Mouse (Mus musculus) hindbrain, embryonic 15.5 days (tissue): Measurements from ENCODE around the gene Fchsd2. TPM values are rescaled to one million over a fixed set of nuclear protein-coding genes. Genes with fewer than 3 reads are reported as not detected.

Source experiments
- ATAC-seq: fragments of 200-750 bp; cut with Nextera tagmentation; 2 replicates; pipeline ENCODE4 v1.8.0; 2017; ENCODE audit warnings: low read depth, moderate number of reproducible peaks, moderate TSS enrichment; ENCODE audit not compliant: low FRiP score
- H3K27ac ChIP-seq: fragments of 300-500 bp; sonication (generic); replicated peaks from 2 replicates; pipeline ENCODE4 v1.5.1; 2015; ENCODE audit warnings: mild to moderate bottlenecking, inconsistent platforms
- H3K27me3 ChIP-seq: fragments of 300-500 bp; sonication (generic); 2 replicates; pipeline ENCODE4 v1.6.1; 2015; ENCODE audit warnings: control low read depth, inconsistent platforms
- H3K36me3 ChIP-seq: fragments of 300-500 bp; sonication (generic); 2 replicates; pipeline ENCODE4 v1.6.1; 2015; ENCODE audit warnings: control low read depth, inconsistent platforms
- H3K4me1 ChIP-seq: fragments of 300-500 bp; sonication (generic); replicated peaks from 2 replicates; pipeline ENCODE4 v1.6.1; 2015; ENCODE audit warnings: control low read depth, inconsistent platforms
- H3K4me2 ChIP-seq: fragments of 300-500 bp; sonication (generic); 2 replicates; pipeline ENCODE4 v1.6.1; 2015; ENCODE audit warnings: moderate library complexity, mild to moderate bottlenecking, inconsistent platforms
- H3K4me3 ChIP-seq: fragments of 300-500 bp; sonication (generic); 2 replicates; pipeline ENCODE4 v1.5.1; 2015; ENCODE audit warnings: mild to moderate bottlenecking, inconsistent platforms
- H3K9ac ChIP-seq: fragments of 300-500 bp; sonication (generic); 2 replicates; pipeline ENCODE4 v1.6.1; 2015; ENCODE audit warnings: inconsistent platforms
- H3K9me3 ChIP-seq: fragments of 300-500 bp; sonication (generic); 2 replicates; pipeline ENCODE4 v1.6.1; 2016; ENCODE audit warnings: control low read depth, inconsistent platforms
- WGBS: fragments of 180-500 bp; shearing (Covaris S2); methylation state at CpG from one replicate; pipeline ENCODE4 v1.1.7; 2015; 5-methylcytosine and 5-hydroxymethylcytosine counted together
- polyA plus RNA-seq: library from polyadenylated mRNA; unstranded; fragments of >200 nt; fragmentation: Nextera tagmentation; extraction: Ambion mirVana; gene quantifications from 2 replicates; pipeline ENCODE4 v1.2.1, GENCODE M21; 2015

Fchsd2 gene
- polyA plus RNA-seq, 1 experiment from 2014 or later, result 40.5 TPM

GRCm38 (mm10) chr7:101324142-101324962, 231.7 kb downstream of the Fchsd2 start:
- H3K9me3 ChIP-seq, result no peaks in the 10 kb centered on the region
- H3K4me1 ChIP-seq, result peaks cover 35% of the 10 kb centered on the region
- no peak overlapping the region for H3K4me3 ChIP-seq
- H3K27me3 ChIP-seq, result peaks cover 10% of the 10 kb centered on the region
- ATAC-seq, result no peak
- H3K4me2 ChIP-seq, result no peak overlapping the region
- 76% methylated on average over 6 of the region's 6 CpGs for WGBS
- no peak overlapping the region for H3K27ac ChIP-seq
- H3K9ac ChIP-seq, result no peak overlapping the region
- H3K36me3 ChIP-seq, result no peaks in the 10 kb centered on the region

- Histone ChIP-seq H3K36me3 (no peaks in the 10 kb centered on the region), H3K4me2 (no peak overlapping the region)
- WGBS, result 85% methylated on average over 5 of the region's 5 CpGs
Measured at GRCm38 (mm10) chr7:101326006-101326405, 233.3 kb downstream of the Fchsd2 start.

GRCm38 (mm10) chr7:101327263-101327662, 234.6 kb downstream of the Fchsd2 start:
- no peak for ATAC-seq
- Histone ChIP-seq H3K9ac (no peak overlapping the region), H3K9me3 (no peaks in the 10 kb centered on the region), H3K4me2 (no peak overlapping the region), H3K36me3 (no peaks in the 10 kb centered on the region), H3K4me3 (no peak overlapping the region), H3K27me3 (peaks cover 2% of the 10 kb centered on the region; the same call in 1 of the 2 replicates), H3K27ac (no peak overlapping the region), H3K4me1 (peaks cover 27% of the 10 kb centered on the region)
- 61% methylated on average over 5 of the region's 5 CpGs for WGBS

More at GRCm38 (mm10) chr7:101326006-101326405, 233.3 kb downstream of the Fchsd2 start:
- H3K9ac ChIP-seq, result no peak overlapping the region
- no peaks in the 10 kb centered on the region for H3K9me3 ChIP-seq
- peaks cover 36% of the 10 kb centered on the region for H3K4me1 ChIP-seq
- peaks cover 5% of the 10 kb centered on the region; the same call in 1 of the 2 replicates for H3K27me3 ChIP-seq
- no peak overlapping the region for H3K4me3 ChIP-seq
- H3K27ac ChIP-seq, result no peak overlapping the region
- ATAC-seq, result no peak

- no peak overlapping the region for H3K4me3 ChIP-seq
- H3K36me3 ChIP-seq, result no peaks in the 10 kb centered on the region
- no peak overlapping the region for H3K9ac ChIP-seq
- no peak overlapping the region for H3K27ac ChIP-seq
- 87% methylated on average over 2 of the region's 2 CpGs for WGBS
- no peak overlapping the region for H3K4me2 ChIP-seq
- no peaks in the 10 kb centered on the region for H3K9me3 ChIP-seq
- no peak for ATAC-seq
- no peaks in the 10 kb centered on the region for H3K27me3 ChIP-seq
- H3K4me1 ChIP-seq, result peaks cover 22% of the 10 kb centered on the region
Measured at GRCm38 (mm10) chr7:101327786-101328185, 235.1 kb downstream of the Fchsd2 start.

- 59% methylated on average over 4 of the region's 4 CpGs for WGBS
- H3K9ac ChIP-seq, result no peak overlapping the region
Measured at GRCm38 (mm10) chr7:101328621-101329158, 236.0 kb downstream of the Fchsd2 start.

GRCm38 (mm10) chr7:101329606-101330005, 236.9 kb downstream of the Fchsd2 start:
- WGBS, result 83% methylated on average over 4 of the region's 4 CpGs
- peaks cover 22% of the 10 kb centered on the region for H3K4me1 ChIP-seq
- no peak for ATAC-seq
- no peaks in the 10 kb centered on the region for H3K27me3 ChIP-seq
- H3K4me2 ChIP-seq, result no peak overlapping the region
- H3K9me3 ChIP-seq, result no peaks in the 10 kb centered on the region
- H3K9ac ChIP-seq, result no peak overlapping the region
- no peak overlapping the region for H3K4me3 ChIP-seq
- peak overlapping the region; percentile 33 for H3K27ac ChIP-seq
- H3K36me3 ChIP-seq, result no peaks in the 10 kb centered on the region

More at GRCm38 (mm10) chr7:101328621-101329158, 236.0 kb downstream of the Fchsd2 start:
- Histone ChIP-seq H3K27ac (peak overlapping the region; percentile 33), H3K4me2 (no peak overlapping the region), H3K4me3 (no peak overlapping the region), H3K27me3 (no peaks in the 10 kb centered on the region), H3K4me1 (peaks cover 22% of the 10 kb centered on the region), H3K36me3 (no peaks in the 10 kb centered on the region), H3K9me3 (no peaks in the 10 kb centered on the region)
- peak; percentile 46 for ATAC-seq

- H3K4me1 ChIP-seq, result peaks cover 22% of the 10 kb centered on the region
- no peaks in the 10 kb centered on the region for H3K36me3 ChIP-seq
- H3K27ac ChIP-seq, result no peak overlapping the region
- 70% methylated on average over 10 of the region's 10 CpGs for WGBS
- no peak overlapping the region for H3K4me3 ChIP-seq
- no peaks in the 10 kb centered on the region for H3K27me3 ChIP-seq
- H3K9me3 ChIP-seq, result no peaks in the 10 kb centered on the region
- no peak for ATAC-seq
- no peak overlapping the region for H3K9ac ChIP-seq
- no peak overlapping the region for H3K4me2 ChIP-seq
Measured at GRCm38 (mm10) chr7:101330074-101330840, 237.6 kb downstream of the Fchsd2 start.

GRCm38 (mm10) chr7:101330841-101331173, 238.1 kb downstream of the Fchsd2 start:
- Histone ChIP-seq H3K36me3 (no peaks in the 10 kb centered on the region), H3K9me3 (no peaks in the 10 kb centered on the region), H3K4me2 (no peak overlapping the region), H3K4me3 (no peak overlapping the region), H3K27ac (no peak overlapping the region), H3K4me1 (peaks cover 22% of the 10 kb centered on the region), H3K9ac (no peak overlapping the region), H3K27me3 (no peaks in the 10 kb centered on the region)
- WGBS, result 75% methylated on average over 4 of the region's 4 CpGs
- ATAC-seq, result no peak

- Histone ChIP-seq H3K27me3 (no peaks in the 10 kb centered on the region), H3K4me2 (no peak overlapping the region), H3K4me1 (peaks cover 22% of the 10 kb centered on the region), H3K9ac (no peak overlapping the region), H3K36me3 (no peaks in the 10 kb centered on the region), H3K9me3 (no peaks in the 10 kb centered on the region), H3K4me3 (no peak overlapping the region), H3K27ac (no peak overlapping the region)
- ATAC-seq, result no peak
- 80% methylated on average over 5 of the region's 5 CpGs for WGBS
Measured at GRCm38 (mm10) chr7:101332045-101332831, 239.6 kb downstream of the Fchsd2 start.
